ENCODE assay signal across 15 mouse cellular contexts in the genomic region with DNA sequence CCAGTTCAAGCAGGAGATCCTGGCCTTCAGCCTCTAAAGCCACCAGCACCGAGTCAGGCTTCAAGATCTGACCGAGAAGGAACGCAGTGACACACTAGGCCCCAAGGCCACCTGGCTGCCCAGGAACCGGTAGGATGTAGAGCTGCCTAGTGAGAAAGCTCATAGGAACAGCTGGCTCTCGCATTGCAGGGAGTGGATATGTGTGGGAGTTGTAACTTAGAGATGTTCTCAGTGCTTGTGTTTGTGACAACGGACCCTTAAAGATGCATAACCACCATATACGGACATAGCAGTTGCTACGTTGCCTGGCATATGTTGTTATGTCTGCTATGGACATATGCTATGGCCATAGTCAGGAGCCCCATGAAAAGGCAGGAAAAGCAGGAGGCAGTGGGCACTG.
"Had no signal": no experiment of that assay in that cellular context is flagged by ENCODE, and none has a peak within 500 bp of the region (broad histone marks: within the 10 kb centered on the region; RNA-seq: fewer than 3 reads in every experiment).

No protein-coding gene starts in this region.

- H3K9me3 ChIP-seq: heart, embryonic 13.5 days; heart, embryonic 15.5 days; hindbrain, embryonic 13.5 days; hindbrain, embryonic 15.5 days; kidney, embryonic 15.5 days; liver, embryonic 12.5 days had no signal

- H3K9ac ChIP-seq: heart, embryonic 15.5 days; hindbrain, embryonic 13.5 days; hindbrain, embryonic 15.5 days; kidney, embryonic 15.5 days; limb, embryonic 12.5 days; liver, embryonic 12.5 days; liver, embryonic 14.5 days had no signal

- H3K36me3 ChIP-seq: heart, embryonic 13.5 days; heart, embryonic 15.5 days; hindbrain, embryonic 13.5 days; hindbrain, embryonic 15.5 days; kidney, embryonic 15.5 days; limb, embryonic 12.5 days; liver, embryonic 12.5 days had no signal

- DNase-seq: layer of hippocampus, adult 9-11 months; layer of hippocampus, postnatal 36 days had no signal

- ATAC-seq: hindbrain, postnatal 0 days; intestine, embryonic 16.5 days; liver, embryonic 12.5 days had no signal

- H3K27ac ChIP-seq: hindbrain, embryonic 13.5 days; hindbrain, embryonic 15.5 days; hindbrain, postnatal 0 days; kidney, embryonic 15.5 days; kidney, postnatal 0 days; liver, embryonic 12.5 days; liver, embryonic 14.5 days had no signal

- H3K4me3 ChIP-seq: heart, adult 2 months; heart, embryonic 13.5 days; heart, embryonic 15.5 days; hindbrain, embryonic 13.5 days; hindbrain, embryonic 15.5 days; kidney, embryonic 15.5 days; limb, embryonic 12.5 days; liver, embryonic 12.5 days had no signal

- H3K4me2 ChIP-seq: heart, embryonic 11.5 days; heart, embryonic 13.5 days; heart, embryonic 15.5 days; hindbrain, embryonic 13.5 days; hindbrain, embryonic 15.5 days; kidney, embryonic 15.5 days; limb, embryonic 12.5 days; liver, embryonic 12.5 days had no signal
